Mouse (Mus musculus): ENCODE data around the gene Zkscan14.

DNA sequence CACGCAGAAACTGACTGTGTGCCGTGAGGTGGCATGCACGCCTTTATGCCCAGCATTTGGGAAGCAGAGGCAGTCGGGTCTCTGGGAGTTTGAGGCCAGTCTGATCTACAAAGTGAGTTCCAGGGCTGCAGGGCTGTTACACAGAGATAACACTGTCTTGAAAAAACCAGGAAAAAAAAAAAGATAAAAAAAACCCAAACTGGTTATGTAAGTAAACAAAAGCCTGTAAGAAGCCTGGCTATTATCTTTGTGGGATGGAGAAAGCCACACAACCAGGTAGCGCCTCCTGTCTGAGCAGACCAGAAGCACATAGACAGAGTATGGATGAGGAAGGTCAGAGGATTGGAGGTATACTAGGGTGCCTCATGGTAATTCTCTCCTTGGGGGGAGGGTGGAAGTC is 49.0 kb downstream of the Zkscan14 start:
- TF ChIP-seq ZC3H11A (IDR thresholded peaks at IDR 0.05; ENCODE audit: borderline replicate concordance, low read depth, low read length) (no peak), HCFC1 (IDR thresholded peaks at IDR 0.05; ENCODE audit: borderline replicate concordance, insufficient read depth, low read length) (no peak)

All from ES-E14 (cell line).